Mouse (Mus musculus) brain, embryonic 14.5 days (tissue): ENCODE results near the gene Limch1. TPM values are rescaled to one million over a fixed set of nuclear protein-coding genes. Genes with fewer than 3 reads are reported as not detected.

Source experiments
- DNase-seq: peaks from one replicate; pipeline ENCODE4 v3.0.0-alpha.2; 2011; ENCODE audit warnings: low read depth
- CTCF ChIP-seq: fragments of 200-500 bp; IDR thresholded peaks from 2 replicates; pipeline ENCODE4 v1.5.1; 2012; ENCODE audit warnings: inconsistent platforms, mild to moderate bottlenecking, moderate library complexity, borderline replicate concordance; ENCODE audit not compliant: insufficient read depth, insufficient read length; ENCODE audit errors: extremely low read depth
- POLR2A ChIP-seq: fragments of 200-500 bp; IDR thresholded peaks from 2 replicates; pipeline ENCODE4 v1.6.1; 2012; ENCODE audit warnings: mild to moderate bottlenecking, inconsistent platforms, borderline replicate concordance; ENCODE audit not compliant: poor library complexity, insufficient read depth, insufficient read length, severe bottlenecking; ENCODE audit errors: extremely low read depth
- polyA plus RNA-seq: library from polyadenylated mRNA; depleted of rRNA; stranded (reverse); fragments of >200 nt; gene quantifications from 2 replicates; pipeline ENCODE4 v1.2.3, GENCODE M21; 2012

The Limch1 gene
- polyA plus RNA-seq, 1 experiment, result 37.8 TPM

DNA sequence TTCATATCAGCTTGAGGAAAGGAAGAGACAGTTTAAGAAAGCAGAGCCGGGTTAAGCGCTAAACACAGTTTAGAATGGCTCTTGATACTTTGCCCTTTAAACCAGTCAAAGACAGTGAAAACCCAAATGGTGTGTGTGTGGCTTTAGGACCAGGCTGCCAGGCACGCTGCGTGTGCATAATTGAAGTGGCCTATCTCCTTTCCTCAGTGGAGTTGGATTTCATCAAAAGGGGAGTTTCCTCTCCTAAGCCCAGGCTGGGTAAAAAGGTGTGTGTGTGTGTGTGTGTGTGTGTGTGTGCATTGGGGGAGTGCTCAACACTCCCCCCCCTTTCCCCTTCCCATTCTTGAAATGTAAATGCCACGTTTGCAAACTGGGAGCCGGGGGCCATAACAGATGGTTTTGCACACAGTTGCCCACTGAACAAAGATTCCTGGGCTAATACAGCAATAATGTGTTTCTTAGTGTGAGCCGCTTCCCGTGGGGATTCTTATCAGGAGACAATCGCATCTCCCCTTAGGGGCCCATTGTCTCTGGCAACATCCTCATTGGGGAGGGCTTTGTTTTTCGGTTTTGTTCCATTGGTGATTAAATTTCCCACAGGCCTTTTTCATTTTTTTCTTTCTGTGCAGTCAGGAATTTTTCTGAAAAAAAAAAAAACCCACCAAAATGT lies 2.3 kb downstream of the Limch1 start:
- no peak for TF ChIP-seq POLR2A
- no peak for TF ChIP-seq CTCF
- DNase-seq, result peak; percentile 87

DNA sequence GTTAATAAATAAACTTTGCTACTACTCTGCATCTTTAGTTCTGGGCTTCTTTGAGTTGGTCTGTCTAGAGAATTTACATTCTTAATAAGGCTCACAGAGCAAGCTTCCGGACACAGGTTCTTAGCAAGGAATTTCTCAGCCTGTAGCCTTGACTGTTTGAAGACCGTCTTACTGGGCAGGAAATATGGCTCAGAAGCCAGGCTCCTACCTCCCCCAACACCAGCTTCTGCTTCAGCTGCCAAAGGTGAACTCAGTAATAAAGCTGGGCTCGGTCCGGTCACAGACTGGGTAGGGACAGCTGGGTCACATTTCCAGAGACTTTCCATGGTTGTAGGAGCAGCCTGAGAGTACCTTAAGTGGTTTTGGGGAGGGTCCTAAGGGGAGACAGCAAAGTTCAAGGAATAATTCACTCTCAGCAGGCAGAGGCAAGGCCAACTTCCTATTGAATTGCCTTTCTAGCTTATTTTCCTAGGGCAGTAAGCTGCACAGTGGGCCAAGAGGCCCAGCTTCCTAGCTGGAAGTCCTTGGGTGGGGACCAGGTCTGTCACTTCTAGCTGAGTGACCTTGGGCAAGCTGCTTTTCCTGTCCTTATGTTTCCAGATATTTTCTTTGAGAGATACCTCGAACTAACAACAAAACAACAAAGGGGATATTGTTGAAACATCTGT lies 3.0 kb downstream of the Limch1 start:
- no peak for TF ChIP-seq CTCF
- no peak for TF ChIP-seq POLR2A
- no peak for DNase-seq

DNA sequence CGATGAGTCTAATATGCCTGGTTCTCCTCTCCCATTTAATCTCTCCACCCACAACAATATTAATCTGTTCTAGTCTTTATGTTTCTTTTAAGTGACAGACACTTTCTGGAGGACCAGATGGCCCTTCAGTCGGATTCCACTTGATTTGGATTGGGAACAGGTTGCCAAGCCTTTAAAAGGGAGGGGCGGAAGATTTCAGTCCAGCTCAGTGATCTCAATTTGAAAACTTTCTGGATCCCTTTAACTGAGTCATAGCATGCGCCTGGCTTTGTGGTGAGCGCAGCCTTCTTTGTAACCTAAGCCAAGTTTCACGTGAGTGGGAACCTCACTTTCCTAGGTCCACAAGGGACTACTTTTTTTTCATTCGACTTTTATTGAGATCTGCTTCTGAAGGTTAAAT lies 5.0 kb downstream of the Limch1 start:
- no peak for TF ChIP-seq CTCF
- no peak for TF ChIP-seq POLR2A
- peak; percentile 87 for DNase-seq

DNA sequence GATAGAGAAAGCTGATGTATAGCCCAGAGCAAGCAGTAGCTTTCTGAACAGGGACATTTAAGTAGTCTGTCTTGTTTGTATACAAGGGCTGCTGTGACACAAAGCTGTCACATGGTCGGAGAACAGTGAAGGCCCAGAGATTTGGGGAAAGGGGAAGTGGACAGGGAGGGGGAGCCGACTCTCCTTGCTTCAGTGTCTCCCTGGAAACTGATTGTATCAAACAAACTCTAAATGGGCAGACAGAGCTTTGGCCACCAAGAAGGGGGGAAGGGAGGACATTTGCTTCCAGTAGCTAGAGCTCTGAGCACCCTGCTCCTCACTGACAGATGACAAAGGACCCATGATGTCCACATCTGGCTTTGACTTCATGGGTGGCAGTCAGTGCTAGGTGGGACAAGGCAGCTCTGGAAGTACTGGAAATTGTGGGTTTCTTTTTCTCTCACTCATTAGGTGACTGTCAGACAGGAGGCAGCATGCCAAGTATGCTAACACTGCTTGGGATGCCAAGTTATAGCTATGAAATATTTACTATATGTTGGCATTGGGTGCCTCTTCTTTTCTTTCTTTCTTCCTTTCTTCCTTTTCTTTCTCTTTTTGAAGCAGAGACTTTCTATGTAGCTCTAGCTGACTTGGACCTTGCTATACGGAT lies 5.8 kb downstream of the Limch1 start:
- TF ChIP-seq POLR2A (no peak), CTCF (no peak)
- peak; percentile 62 for DNase-seq

DNA sequence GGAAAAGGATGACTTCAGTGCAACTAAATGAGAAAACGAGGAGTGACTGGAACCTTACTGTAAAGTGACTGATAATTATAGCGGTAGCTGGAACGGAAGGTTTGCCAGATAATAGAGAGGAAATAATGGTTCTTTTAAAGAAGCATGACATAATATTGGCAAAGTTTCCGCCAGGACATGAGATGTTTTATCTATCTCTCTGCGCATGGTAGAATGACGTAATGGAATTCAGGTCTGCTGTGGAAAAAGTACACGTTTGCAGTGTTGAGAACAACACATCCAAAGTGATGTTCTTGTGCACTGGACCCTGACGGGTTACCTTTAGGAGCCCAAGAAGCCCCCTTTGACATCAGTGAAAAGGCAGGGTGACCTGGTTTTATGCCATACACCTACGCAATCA lies 8.0 kb downstream of the Limch1 start:
- DNase-seq, result no peak
- TF ChIP-seq POLR2A, result no peak
- no peak for TF ChIP-seq CTCF

DNA sequence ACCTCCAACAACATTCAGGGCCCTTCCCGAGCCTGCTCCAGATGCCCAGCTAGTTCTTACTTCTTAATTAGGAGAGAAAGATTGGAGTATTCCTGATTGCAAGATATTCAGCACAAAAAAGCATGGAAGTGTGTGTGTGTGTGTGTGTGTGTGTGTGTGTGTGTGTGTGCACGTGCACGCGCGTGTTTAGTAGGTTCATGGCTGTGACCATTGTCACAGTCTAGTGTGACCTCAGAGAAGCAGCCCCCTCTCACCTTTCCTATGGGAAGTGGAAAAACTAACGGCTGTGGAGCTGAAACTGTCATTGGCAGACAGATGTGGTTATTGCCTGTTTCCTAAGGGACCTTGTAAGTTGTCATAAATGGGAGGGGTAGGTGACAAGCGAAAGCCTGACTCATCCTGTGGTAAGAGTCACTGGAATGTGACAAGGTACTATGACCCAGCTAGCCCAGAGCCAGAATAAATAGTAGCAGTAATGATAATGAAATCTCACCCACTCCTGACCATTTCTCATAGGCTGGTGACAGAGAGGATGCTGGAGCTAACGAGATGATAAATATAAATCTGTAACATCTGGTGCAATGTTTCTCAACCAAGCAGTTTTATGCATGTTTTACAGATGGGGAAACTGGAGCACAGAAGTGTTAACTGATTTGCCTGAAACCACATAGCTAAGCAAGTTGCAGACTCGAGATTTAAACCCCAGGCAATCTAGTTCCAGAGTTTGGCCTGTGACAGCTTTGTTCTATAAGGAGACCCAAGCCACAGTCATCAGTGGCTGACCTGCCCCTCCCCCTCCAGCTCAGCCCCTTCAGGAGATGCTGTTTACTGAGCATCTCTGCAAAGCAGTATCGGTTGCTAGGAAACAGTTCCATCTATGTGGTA lies 11.4 kb downstream of the Limch1 start:
- TF ChIP-seq POLR2A (no peak), CTCF (no peak)
- peak; percentile 83 for DNase-seq

DNA sequence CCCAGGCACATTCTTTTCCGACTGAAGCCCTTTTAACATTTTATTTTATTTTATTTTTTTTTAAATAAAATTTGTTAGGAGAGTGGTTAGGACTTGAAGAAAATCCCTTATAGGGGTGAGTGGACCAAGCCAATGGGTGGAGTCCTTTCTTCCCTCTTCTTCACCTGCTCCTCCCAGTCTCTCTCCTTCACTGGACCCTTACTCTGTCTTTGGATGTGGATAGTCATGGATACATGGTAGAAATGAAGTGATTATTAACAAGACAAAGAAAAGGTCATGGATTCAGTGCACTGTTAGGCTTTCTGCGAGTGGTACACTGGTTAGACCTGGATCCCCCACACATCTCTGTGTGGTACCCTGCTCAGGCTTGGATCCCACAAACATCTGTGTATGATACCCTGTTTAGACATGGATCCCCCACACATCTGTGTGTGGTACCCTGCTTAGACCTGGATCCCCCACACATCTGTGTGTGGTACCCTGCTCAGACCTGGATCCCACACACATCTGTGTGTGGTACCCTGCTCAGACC lies 12.1 kb downstream of the Limch1 start:
- no peak for TF ChIP-seq POLR2A
- TF ChIP-seq CTCF, result no peak
- no peak for DNase-seq

DNA sequence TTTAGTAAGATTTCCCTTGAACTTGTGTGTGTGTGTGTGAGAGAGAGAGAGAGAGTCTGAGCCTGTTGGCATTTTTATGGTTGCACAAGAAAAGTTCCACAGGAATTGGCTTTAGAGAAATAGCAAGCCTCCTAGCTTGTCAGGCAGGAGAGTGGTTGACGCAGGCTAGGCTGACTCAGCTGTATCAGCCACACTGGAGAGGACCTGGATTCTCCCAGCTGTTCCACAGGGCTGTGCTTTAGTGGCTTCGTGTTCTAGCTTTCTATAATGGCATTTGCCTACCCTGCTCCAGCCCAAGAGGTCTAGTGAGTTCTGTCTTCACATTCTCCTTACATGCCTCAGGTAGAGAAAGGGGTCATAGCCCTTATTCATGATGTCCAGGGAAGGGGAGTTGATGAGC lies 13.7 kb downstream of the Limch1 start:
- DNase-seq, result no peak
- TF ChIP-seq CTCF, result no peak
- no peak for TF ChIP-seq POLR2A

DNA sequence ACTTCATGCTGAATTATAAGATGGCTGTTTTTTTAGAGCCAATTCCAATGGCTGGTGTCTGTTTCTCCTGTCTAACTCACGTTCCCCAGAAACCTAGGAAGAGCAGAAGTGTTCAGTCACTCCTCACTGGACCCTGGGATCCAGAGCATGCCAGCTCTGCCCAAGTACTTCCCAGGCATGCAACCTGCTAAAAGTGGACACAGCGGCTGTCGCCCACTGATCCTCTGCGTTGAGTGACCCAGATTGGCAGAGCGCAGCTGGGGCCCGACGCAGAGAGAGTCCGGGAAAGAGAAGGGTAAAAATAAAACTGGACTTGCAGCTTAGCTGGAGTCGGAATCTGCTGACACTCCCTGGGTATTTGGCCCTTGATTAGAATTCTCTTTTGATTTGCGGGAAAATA lies 15.1 kb downstream of the Limch1 start:
- DNase-seq, result no peak

DNA sequence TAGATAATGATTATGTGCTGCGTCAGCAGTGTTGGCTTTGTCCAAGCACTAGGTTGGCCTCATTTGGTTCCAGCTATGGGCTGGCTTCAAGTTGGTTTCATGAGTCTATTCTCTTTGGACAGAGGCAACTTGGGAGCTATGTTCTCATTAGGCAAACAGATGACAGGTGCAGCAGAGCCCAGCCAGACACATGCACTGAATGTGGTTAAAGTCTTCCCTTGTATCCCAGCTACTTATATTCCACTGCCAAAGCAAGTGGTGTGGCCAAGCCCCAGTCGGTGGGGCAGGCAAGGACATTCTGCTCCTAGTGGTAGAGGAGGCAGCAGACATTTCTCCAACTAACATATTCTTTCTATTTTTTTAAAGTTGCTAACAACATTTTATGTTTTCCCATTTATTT lies 16.4 kb downstream of the Limch1 start:
- TF ChIP-seq POLR2A (no peak), CTCF (no peak)
- peak; percentile 38 for DNase-seq

More for the DNA sequence above, 15.1 kb downstream of the Limch1 start:
- TF ChIP-seq CTCF (no peak), POLR2A (no peak)

DNA sequence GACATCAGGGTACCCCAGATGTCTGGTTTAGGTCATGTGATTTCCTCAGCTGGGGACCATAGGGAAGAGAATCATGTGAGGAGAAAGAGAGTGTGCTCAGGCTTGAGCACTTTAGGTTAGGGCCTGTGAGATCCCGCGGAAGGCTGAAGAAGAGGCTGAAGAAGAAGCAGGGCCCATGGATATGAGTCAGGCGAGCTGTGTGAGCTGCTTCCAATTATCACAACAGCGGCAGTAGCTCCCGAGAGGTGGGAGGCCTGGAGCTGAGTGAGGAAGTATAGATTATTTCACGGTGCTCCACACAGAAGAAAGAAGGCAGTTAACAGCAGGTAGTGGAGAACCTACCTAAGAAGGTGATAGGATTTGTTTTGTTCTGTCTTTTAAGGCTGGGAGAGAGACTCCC lies 18.5 kb downstream of the Limch1 start:
- DNase-seq, result no peak
- TF ChIP-seq POLR2A (no peak), CTCF (no peak)

DNA sequence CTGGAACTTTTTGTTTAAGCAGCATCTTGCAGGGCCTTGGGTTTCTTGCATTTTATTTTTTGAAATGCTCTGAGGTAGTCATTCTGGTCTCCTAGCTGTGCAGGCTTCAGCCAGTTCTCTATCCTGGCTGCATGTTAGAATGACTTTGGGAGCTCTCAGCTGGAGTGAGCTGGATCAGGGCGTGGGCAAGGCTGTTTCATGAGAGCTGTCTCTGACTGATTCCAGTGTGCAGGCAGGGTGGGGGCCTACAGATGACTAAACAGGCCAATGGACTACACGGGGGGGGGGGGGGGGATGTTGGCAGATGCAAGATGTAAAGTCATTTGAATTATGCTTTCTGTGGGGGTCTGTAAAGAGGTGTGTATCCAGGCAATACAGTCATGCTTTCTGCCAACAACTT lies 20.3 kb downstream of the Limch1 start:
- no peak for TF ChIP-seq POLR2A
- TF ChIP-seq CTCF, result no peak
- no peak for DNase-seq

DNA sequence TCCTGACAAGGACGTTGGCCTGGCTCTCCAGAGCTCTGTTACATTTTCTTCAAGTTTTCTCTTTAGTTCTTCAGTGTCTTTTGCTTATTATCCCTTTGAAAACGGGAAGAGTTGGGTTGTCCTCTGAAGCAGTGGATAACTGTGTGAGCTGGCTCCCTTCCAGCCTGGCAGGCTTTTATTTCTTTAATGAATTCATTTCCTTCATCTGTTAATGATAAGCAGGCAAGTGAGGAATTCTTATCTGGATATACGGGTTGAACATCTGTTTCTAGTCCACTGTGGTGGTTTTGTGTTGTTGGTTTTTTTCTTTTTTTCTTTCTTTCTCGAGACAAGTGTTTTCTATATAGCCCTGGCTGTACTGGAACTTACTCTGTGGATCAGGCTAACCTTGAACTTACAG lies 22.4 kb downstream of the Limch1 start:
- TF ChIP-seq POLR2A, result no peak
- no peak for TF ChIP-seq CTCF
- peak; percentile 67 for DNase-seq

DNA sequence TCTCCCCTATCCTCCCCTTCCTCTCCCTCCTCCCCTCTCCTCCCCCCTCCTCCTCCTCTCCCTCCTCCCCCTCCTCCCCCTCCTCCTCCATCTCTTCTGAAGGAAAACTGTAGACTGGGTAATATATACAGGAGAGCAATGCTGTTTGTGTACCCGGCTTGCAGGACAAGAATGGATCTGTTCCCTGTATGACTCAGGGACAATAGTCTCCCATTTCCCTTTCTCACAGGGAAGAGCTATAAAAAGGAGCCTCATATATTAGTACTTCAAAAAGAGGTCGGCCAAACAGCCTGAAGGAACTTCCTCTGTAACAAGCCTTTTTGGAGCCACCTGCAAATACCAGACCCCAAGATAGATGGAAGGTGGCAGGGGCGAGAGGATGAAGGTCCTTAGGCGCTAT lies 23.4 kb downstream of the Limch1 start:
- DNase-seq, result no peak
- TF ChIP-seq CTCF, result no peak
- no peak for TF ChIP-seq POLR2A
